Mouse (Mus musculus) ovary, postnatal 10 days (tissue): ENCODE results near the gene Rab31.

Experiments used
- DNase-seq: peaks from one replicate; pipeline ENCODE4 v3.0.0; 2022; ENCODE audit warnings: low spot score

The Rab31 gene

GRCm38 (mm10) chr17:65737622-65738021 is 34.9 kb downstream of the Rab31 start:
- no peak for DNase-seq

GRCm38 (mm10) chr17:65737175-65737574 is 35.4 kb downstream of the Rab31 start:
- DNase-seq, result no peak

- no peak for DNase-seq
These were observed 37.5 kb downstream of the Rab31 start for GRCm38 (mm10) chr17:65735088-65735487.

GRCm38 (mm10) chr17:65732666-65733065 is 39.9 kb downstream of the Rab31 start:
- no peak for DNase-seq

- no peak for DNase-seq
These were observed 40.8 kb downstream of the Rab31 start for GRCm38 (mm10) chr17:65731710-65732109.

GRCm38 (mm10) chr17:65729945-65730741 is 42.4 kb downstream of the Rab31 start:
- DNase-seq, result no peak

- DNase-seq, result no peak
These were observed 45.8 kb downstream of the Rab31 start for GRCm38 (mm10) chr17:65726755-65727154.

- no peak for DNase-seq
These were observed 46.3 kb downstream of the Rab31 start for GRCm38 (mm10) chr17:65726274-65726673.

- no peak for DNase-seq
These were observed 46.7 kb downstream of the Rab31 start for GRCm38 (mm10) chr17:65725814-65726213.

GRCm38 (mm10) chr17:65725381-65725780 is 47.2 kb downstream of the Rab31 start:
- DNase-seq, result no peak

- DNase-seq, result no peak
These were observed 48.3 kb downstream of the Rab31 start for GRCm38 (mm10) chr17:65724254-65724653.

- no peak for DNase-seq
These were observed 48.9 kb downstream of the Rab31 start for GRCm38 (mm10) chr17:65723633-65724032.

GRCm38 (mm10) chr17:65721330-65721729 is 51.2 kb downstream of the Rab31 start:
- DNase-seq, result no peak

- DNase-seq, result no peak
These were observed 52.7 kb downstream of the Rab31 start for GRCm38 (mm10) chr17:65719826-65720225.

GRCm38 (mm10) chr17:65718578-65718977 is 54.0 kb downstream of the Rab31 start:
- no peak for DNase-seq

- DNase-seq, result no peak
These were observed 54.8 kb downstream of the Rab31 start for GRCm38 (mm10) chr17:65717658-65718199.

GRCm38 (mm10) chr17:65714060-65714459 is 58.5 kb downstream of the Rab31 start:
- DNase-seq, result no peak

- DNase-seq, result no peak
These were observed 59.6 kb downstream of the Rab31 start for GRCm38 (mm10) chr17:65712861-65713535.

- no peak for DNase-seq
These were observed 60.8 kb downstream of the Rab31 start for GRCm38 (mm10) chr17:65711779-65712178.

- no peak for DNase-seq
These were observed 62.0 kb downstream of the Rab31 start for GRCm38 (mm10) chr17:65710576-65710975.

- DNase-seq, result no peak
These were observed 66.3 kb downstream of the Rab31 start for GRCm38 (mm10) chr17:65706220-65706619.

GRCm38 (mm10) chr17:65703527-65704391 is 68.8 kb downstream of the Rab31 start:
- DNase-seq, result no peak
